Mouse (Mus musculus) Muller cell, postnatal 12 days (primary cell): Measurements from ENCODE around the gene Hc.
A peak's percentile ranks its signal among the peaks of the same experiment; 100 is the strongest.

Experiments used
- DNase-seq: peaks from one replicate; pipeline ENCODE4 v3.0.0-alpha.2; 2015; ENCODE audit errors: inconsistent ontology term

Gene Hc

DNA sequence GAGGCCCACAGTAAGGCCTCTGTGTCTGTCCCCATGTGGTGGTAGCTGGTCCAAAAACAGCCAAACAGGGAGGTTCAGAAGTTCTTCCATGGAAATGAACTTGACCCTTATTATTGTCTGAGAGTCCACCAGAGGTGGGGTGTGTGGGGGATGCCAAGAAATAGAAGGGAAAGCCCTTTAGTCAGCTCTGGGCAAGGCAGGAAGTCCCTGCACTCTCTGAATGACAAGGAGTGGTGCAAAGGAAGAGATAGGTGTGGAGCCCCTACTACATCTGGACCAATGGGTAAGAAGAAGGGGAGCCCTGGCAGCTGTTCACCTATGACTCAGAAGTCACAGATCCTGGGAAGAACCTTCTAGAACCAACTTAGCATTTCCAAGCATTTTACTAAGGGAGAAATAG lies 106.9 kb downstream of the Hc start:
- no peak for DNase-seq

DNA sequence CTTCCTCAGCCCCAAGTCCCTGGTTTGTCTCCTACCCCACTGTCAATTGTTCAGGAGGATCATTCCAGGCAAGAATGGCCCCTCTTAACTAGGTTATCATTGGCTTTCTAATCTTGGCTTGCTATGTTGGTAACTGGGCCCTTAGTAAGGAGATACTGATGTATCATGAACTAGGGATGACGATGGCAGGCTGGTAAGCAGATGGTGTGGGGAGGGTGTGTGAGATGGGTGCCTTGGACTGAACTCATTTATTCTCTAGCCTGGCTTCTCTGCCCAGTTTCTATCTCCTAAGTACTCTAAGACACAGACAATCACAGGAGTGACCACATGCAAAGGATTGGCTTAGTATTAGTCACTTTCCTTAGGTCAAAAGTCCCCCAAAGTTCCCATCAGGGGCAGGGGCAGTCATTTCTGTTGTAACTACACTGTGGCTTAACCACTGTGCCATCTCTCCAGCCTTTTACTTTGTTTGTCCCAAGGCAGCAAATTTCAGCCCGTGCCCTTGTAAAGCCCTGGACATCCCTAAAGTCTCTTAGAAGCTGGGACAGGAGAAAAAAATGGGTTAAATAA lies 107.6 kb downstream of the Hc start:
- no peak for DNase-seq

DNA sequence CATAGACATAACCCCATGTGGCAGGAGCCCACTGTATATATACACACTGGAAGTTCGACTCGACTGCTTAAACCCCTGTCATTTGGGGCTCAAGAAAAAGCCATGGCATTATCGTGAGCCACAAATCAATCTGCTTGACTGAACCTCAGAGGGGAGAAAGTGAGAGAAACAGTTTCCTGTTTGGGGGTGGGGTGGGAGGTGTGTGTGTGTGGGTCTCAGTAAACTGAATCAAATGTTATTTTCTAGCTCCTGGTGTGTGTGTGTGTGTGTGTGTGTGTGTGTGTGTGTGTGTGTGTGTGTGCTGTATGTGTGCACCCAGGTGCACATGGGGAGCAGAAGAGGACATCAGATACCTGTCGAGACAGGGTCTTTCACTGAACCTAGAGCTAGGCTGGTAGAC lies 108.2 kb downstream of the Hc start:
- no peak for DNase-seq

- no peak for DNase-seq
These were observed 109.8 kb downstream of the Hc start for GRCm38 (mm10) chr2:34951469-34951868.

GRCm38 (mm10) chr2:34948622-34949021 lies 112.6 kb downstream of the Hc start:
- DNase-seq, result no peak

- no peak for DNase-seq
These were observed 115.2 kb downstream of the Hc start for GRCm38 (mm10) chr2:34946046-34946445.

- no peak for DNase-seq
These were observed 115.7 kb downstream of the Hc start for GRCm38 (mm10) chr2:34945580-34945979.

- peak; percentile 17 for DNase-seq
These were observed 116.5 kb downstream of the Hc start for GRCm38 (mm10) chr2:34944761-34945160.

GRCm38 (mm10) chr2:34943556-34944120 lies 117.6 kb downstream of the Hc start:
- no peak for DNase-seq

DNA sequence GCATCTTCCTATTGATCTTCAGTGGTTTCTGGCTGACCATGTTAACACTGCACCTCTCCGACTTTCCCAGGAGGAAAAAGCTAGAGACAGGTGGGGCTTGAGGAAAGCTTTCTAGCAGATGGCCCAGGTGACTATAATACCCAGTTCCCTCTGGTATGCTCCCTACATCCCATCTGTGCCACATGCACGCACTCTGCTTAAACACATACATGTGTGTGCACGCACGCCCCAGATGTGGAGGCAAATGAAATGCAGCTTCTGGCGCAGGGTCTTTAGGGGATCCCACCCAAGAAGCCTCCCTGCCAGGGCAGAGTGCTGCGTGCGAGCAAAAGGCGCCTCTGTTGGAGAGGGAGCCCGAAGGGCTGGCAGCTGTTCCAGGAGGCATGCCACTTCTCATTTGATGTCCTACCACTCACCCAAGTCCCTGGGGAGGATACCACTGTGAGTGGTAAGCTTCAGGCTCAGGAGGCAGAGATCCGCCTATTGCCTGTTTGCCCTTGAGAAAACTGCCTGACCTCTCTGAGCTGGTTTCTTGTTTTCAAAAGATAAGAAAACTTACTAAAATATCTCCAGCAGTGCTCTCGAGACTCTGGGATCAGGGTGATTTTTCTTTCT lies 120.1 kb downstream of the Hc start:
- DNase-seq, result no peak

DNA sequence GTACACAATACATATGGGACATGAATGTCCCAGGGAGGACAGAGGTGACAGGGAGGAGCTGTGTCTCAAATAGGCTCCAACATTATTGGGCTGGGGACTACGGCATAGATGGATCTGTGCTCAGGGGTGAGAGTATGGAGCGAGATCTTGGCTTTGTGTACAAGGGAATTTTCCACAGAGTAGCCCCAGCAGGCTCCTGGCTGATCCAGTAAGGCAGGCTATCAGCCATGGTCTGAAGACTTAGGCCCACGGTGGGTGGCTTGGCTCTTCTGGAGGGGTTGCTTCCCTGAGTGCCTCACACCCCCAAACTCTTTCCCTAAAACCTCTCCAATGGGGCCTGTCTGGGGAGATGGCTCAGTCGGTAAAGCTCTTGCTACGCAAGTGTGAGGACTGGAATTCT lies 121.0 kb downstream of the Hc start:
- DNase-seq, result no peak

- DNase-seq, result peak; percentile 36
These were observed 122.7 kb downstream of the Hc start for GRCm38 (mm10) chr2:34938269-34939208.

DNA sequence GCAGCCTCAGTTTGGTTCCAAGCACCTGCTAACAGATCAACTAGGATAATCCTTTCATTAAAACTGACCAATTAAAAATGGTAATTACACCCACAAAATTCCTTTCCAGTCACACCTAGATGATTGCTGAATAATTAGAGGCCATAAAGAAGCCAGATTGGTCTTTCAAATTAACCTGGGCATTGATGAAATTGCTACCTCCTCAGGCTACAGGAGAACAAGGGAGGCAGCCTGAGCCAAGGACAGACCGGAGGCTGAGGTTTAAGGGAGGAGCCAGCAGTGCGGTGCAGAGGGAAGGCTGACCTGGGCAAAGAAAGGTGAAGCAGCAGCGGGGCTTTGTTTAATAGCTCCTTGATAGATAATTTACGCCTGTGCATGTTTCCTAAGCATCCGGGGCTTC lies 123.8 kb downstream of the Hc start:
- DNase-seq, result no peak
